Mouse (Mus musculus) gastrocnemius, adult 8-10 months (tissue): Measurements from ENCODE around the gene Osgep. TPM values are rescaled to one million over a fixed set of nuclear protein-coding genes. Genes with fewer than 3 reads are reported as not detected.
A peak's percentile ranks its signal among the peaks of the same experiment; 100 is the strongest.
"Not testable (repeated sequence)": the region's sequence is repeated elsewhere in the genome, so short reads cannot be mapped to it uniquely, and the experiment has no call there.

ENCODE experiments used
- DNase-seq, 2 experiments: peaks; one replicate each; pipeline ENCODE4 v3.0.0; 2022; ENCODE audit warnings: low spot score in 2 of 2
- total RNA-seq, 4 experiments: library from RNA; stranded (reverse); gene quantifications; 2 replicates each; pipeline ENCODE4 v1.2.4; 2022

Osgep gene
- total RNA-seq, 4 experiments from 2014 or later, result 42.4 to 63.1 (median 48.7) TPM

DNA sequence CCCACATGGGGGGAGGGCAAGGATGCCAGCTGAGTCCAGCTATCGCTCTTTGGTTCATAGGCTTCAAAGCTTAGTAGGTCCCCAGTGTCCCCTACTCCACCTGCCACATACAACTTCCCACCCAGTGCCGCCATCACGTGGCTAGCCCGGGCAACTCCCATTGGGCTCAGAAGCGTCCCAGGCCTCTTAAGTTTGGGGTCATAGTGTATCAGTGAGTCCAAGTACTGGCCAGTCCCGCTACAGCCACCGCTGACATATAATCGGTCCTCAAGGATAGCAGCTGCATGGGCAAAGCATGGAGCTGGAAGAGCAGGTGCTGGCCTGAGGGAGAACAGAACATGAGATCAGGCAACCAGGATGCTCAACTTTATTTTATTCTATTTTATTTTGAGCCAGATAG, 33.1 kb downstream of the Osgep start:
- DNase-seq, result no peak

DNA sequence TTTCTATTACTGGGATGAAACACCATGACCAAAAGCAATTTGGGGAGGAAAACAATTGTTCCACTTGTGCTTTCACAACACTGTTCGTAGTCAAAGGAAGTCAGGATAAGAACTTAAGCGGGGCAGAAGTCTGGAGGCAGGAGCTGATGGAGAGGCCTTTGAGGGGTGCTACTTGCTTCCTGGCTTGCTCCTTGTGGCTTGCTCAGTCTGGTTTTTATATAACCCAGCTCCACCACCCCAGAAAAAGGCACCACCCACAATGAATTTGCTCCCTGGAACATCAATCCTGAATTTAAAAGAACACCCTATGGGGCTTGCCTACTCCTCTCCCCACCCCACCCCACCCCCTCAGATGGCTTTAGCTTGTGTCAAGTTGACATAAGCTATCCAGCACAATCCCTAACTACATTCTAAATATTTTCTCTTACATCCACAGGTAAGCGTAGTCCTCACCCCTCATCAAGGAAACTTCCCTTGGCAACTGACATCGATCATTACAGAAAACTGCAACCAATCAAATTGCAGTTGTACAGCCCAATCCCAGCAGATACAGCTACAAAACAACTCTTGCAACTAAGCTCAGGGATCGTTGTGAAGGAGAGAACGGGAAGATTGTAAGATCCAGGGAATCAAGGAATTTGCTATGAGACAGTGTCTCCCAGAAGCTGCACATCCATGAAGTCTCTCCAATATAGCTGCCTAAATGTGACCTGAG, 48.3 kb downstream of the Osgep start:
- no peak for DNase-seq

DNA sequence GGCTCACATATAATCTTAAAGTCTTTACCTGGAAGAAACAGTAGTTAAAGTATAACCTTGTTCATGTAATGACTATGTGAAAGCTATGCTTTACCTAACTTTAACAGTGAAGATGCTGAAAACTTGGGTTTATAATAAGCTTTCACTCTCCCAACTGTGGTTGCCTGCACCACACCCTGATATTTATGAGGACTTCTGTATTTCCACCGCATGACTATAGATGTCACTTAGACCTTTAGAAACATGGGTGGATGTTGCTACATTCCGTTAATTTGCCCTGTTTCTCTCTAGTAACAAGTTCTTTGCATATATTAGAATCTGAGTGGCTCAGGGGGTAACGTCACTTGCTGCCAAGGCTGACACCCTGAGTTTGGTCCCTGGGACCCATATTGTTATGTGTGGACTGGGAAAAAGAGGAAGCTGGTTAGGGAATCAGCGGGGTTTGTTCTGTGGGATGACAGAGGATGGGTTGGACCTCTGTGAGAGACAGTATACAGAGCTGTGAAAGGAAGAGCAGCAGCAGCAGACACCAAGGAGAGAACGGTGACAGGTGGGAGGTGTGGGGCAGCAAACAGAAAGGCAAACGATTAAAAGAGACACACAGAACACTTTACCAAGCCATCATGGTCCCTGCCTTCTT, 49.0 kb downstream of the Osgep start:
- DNase-seq, result no peak

DNA sequence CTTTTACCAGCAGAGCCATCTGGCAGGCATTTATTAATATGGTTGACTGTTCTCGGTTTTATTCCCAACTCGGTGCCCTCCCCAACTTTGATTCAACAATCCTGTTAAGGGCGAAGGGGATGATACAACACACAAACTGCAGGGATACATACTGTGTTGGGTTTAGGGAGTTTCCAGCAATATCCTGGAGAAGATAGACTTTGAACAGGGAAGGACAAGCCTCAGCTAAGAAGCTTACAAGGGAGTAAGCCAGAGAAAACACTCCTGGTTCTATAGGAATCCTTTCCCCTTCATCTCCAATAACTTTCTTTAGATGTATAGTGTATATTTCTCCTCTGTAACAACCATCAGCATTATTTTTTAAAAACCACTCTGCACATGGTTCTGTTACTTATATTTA, 49.5 kb downstream of the Osgep start:
- DNase-seq, result no peak

DNA sequence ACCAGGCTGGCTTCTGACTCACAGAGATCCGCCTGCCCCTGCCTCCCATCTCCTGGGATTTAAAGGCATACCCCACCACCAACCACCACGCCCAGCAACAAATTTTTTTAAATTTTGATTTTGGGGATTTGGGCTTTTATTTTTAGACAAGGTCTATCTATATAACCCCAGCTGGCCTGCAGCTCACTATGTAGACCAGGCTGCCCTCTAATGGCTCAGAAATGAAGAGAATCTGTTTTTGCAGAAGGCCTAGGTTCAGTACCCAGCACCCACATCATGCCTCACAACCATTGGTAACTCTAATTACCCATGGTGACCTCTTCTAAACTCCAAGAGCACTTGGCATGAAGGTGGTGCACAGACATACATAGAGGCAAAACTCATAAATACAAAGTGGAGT, 53.4 kb downstream of the Osgep start:
- no peak for DNase-seq

DNA sequence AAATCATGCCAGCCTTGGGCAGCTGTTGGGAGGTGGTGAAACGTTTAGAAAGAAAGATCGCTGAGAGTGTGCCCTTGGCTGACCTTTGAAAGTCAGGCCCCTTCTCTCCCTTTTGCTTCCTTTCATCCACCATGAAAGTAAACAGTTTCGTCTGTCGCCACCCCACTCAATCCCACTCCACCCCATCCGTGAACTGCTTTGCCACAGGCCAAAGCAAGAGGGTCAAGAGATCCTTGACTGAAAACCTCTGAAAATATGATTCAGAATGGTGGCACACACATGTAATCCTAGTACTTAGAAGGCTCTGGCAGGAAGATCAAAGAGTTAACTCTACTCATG, 53.9 kb downstream of the Osgep start:
- no peak for DNase-seq

DNA sequence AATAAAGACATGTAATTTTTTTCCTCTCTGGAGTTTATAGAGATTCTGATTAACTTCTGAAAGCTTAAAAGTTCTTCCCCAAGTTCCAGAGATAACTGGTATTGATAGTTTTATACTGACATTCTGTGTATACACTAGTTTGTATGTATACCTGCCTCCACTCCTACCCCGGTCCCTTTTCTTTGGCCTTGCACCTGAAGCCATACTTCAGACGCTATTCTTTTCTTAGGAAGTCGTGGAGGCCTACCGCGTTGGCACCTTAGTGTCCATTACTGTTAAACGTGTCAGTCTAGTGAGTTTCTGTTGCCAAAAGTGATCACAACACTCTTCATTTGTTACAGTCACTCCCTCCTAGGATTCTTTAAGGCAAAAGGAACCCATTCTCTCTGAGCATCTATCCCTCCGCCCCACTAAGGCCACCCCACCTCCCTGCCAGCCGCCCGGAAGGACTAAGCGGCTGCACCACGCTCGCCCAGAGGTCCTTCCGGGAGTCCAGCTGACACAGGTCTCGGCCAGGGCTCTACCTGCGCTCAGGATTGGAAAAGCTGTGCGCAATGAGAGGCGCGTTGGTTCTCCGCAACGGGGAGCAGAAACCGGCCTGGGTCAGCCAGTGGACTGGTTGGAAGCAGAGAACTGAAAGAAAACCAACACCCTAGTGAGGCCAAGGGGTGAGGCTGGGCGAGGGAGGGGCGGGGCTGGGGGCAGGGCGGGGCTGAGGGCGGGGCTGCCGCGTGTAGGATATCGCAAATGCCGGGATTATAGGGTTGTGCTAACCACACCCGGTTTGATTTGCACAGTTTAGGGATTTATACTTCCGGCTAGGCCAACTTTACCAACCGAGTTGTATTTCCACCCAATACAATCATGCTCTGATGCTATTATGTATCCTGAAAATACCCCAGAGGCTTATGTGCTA, 54.5 kb downstream of the Osgep start, which contains the start of gene Tep1:
TSS of gene Tep1 (minus strand) at position 672 of the 916 bp plus-strand sequence.
- DNase-seq, result peak; percentile 64 to 65

DNA sequence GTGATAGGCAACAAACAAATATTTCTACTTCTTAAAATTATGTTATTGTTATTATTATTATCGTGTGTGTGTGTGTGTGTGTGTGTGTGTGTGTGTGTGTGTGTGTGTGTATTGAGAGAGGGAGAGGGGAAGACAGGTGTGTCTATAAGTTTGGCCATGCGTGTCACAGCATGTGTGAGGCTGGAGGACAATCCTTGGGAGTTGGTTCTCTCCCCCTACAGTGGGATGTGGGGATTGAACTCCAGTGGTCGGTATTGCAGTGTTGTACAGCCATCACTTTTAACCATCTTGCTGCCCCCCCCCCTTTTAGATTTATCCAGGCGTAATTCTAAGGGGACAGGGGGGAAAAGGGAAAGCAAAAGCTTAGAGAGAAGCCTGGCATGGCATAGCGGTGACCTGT, 56.0 kb downstream of the Osgep start:
- no peak for DNase-seq

DNA sequence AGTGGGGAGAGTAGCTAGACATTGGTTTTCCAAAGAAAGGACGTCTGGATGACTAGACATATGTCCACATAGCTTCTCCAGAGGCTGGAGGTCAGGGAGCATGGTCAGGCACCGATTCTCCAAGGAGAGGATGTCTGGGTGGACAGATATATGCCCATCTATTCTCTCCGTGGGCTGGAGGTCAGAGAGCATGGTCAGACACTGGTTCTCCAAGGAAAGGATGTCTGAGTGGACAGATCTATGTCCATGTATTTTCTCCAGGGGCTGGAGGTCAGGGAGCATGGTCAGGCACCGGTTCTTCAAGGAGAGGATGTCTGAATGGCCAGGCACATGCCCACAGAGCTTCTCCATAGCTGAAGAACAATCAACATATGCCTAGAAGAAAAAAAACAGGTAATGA, 56.5 kb downstream of the Osgep start:
- DNase-seq, result no peak

DNA sequence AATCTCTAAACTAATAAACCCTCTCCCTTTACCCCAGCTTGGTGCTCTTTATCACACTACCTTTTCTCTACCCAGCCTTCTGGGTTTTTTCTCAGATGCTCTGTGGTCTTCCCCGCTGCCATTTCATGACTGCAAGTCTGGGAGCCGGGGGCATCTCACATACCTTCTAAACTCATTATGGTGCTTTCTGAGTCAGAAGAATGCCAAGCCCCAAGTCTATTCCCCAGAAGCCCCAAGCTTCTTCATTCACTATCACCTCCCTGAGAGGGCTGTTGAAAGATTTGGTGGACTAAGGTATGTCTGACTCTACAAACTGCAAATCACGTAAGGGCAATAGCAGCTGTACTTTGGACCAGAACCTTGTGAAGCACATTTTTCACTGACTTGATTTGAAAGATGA, 57.7 kb downstream of the Osgep start:
- DNase-seq, result no peak

DNA sequence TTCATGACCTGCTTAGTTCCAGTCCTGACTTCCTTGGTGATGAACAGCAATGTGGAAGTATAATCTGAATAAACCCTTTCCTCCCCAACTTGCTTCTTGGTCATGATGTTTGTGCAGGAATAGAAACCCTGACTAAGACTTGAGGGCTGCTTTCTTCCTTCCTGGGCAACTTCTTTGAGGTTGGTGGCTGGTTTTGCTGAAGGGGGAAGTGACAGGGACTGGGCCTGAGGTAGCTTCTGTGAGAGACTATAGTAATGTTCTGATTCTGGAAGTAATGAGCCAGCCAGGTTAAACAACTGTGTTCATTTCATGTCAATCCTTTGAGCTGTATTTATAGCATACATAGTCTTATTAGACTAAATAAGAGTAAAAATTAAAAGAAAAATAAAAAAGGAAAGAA, 59.7 kb downstream of the Osgep start:
- DNase-seq, result not testable (repeated sequence)

DNA sequence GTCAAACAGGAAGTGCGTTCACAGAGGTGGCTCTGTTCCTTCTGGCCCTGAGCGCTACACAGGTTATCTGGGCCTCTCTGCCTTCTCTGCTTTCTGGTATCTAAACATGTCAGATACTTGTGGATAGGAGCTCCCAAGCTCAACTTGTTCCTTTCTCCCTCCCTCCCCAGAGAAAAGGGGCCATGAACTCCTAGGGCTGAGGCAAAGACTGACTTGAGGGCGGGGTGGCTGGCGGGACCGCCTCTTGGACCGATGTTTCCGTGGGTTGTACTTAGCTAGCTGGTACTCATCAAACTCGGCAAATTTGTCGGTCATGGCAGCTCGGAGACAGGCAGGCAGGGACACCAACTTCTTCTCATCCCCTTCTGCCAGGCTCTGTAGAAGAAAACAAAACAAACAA, 62.1 kb downstream of the Osgep start:
- no peak for DNase-seq

Other genes with a start within 250 kb of the Osgep start
- gene Olfr747, start 231.7 kb downstream of the Osgep start, total RNA-seq, result not detected
- gene Olfr748, start 217.5 kb downstream of the Osgep start, total RNA-seq, result not detected
- gene Olfr749, start 179.8 kb downstream of the Osgep start, total RNA-seq, result not detected
- gene Ttc5, start 139.4 kb downstream of the Osgep start, total RNA-seq, result 1 to 10 TPM; 3.7 to 6.8 (median 5.7) TPM
- not detected for gene Ccnb1ip1, start 117.2 kb downstream of the Osgep start, total RNA-seq
- 10 to 100 TPM in 1 of 4 experiments, 1 to 10 TPM in 3; 7.9 to 10.2 (median 8.3) TPM for gene Parp2, start 117.1 kb downstream of the Osgep start, total RNA-seq
- 1 to 10 TPM; 7.2 to 9.4 (median 8.4) TPM for gene Tep1, start 54.3 kb downstream of the Osgep start, total RNA-seq
- 10 to 100 TPM; 73.7 to 90.4 (median 77.6) TPM for gene Klhl33, start 27.4 kb downstream of the Osgep start, total RNA-seq
- gene Apex1, start 75 bp upstream of the Osgep start, total RNA-seq, result 10 to 100 TPM; 30.8 to 35.9 (median 33.3) TPM
- gene Pip4p1, start 6.0 kb upstream of the Osgep start, total RNA-seq, result 10 to 100 TPM; 12.4 to 19.8 (median 18.4) TPM
- gene Pnp, start 6.2 kb upstream of the Osgep start, total RNA-seq, result 1 to 10 TPM; 2.2 to 4.4 (median 3.2) TPM
- 1 to 10 TPM; 2.1 to 5.2 (median 3.3) TPM for gene Gm49342, start 19.6 kb upstream of the Osgep start, total RNA-seq
- under 1 TPM in 3 of 4 experiments, not detected in 1; 0.29 to 0.64 (median 0.52) TPM for gene Pnp2, start 31.1 kb upstream of the Osgep start, total RNA-seq
- not detected for gene Rnase10, start 82.9 kb upstream of the Osgep start, total RNA-seq
- not detected for gene Rnase9, start 117.0 kb upstream of the Osgep start, total RNA-seq
- gene Rnase11, start 125.3 kb upstream of the Osgep start, total RNA-seq, result not detected
- not detected for gene Rnase12, start 132.8 kb upstream of the Osgep start, total RNA-seq
- gene Olfr750, start 149.5 kb upstream of the Osgep start, total RNA-seq, result not detected
- gene Rnase4, start 166.2 kb upstream of the Osgep start, total RNA-seq, result 10 to 100 TPM; 17.3 to 32.3 (median 23.6) TPM
- 1 to 10 TPM; 1.2 to 3.0 (median 1.6) TPM for gene Ang, start 166.3 kb upstream of the Osgep start, total RNA-seq
- gene Eddm3b, start 189.5 kb upstream of the Osgep start, total RNA-seq, result not detected
- not detected for gene Rnase6, start 199.0 kb upstream of the Osgep start, total RNA-seq
- not detected for gene Rnase1, start 221.9 kb upstream of the Osgep start, total RNA-seq
- not detected for gene Rnase2b, start 237.4 kb upstream of the Osgep start, total RNA-seq